Mouse (Mus musculus) frontal cortex, postnatal 10 days (tissue): ENCODE results near the gene Ece1.
"Not testable (repeated sequence)": the region's sequence is repeated elsewhere in the genome, so short reads cannot be mapped to it uniquely, and the experiment has no call there.

Experiments used
- DNase-seq, 2 experiments: peaks; one replicate each; pipeline ENCODE4 v3.0.0; 2022; ENCODE audit warnings: low spot score in 2 of 2, mixed read lengths in 1 of 2

The Ece1 gene

GRCm38 (mm10) chr4:137941131-137941844 lies 79.3 kb downstream of the Ece1 start:
- DNase-seq = no peak

GRCm38 (mm10) chr4:137941871-137942781 lies 80.1 kb downstream of the Ece1 start:
- DNase-seq = no peak

- DNase-seq = no peak
These were observed 80.9 kb downstream of the Ece1 start for GRCm38 (mm10) chr4:137942782-137943486.

GRCm38 (mm10) chr4:137943540-137943939 lies 81.5 kb downstream of the Ece1 start:
- DNase-seq = no peak

- no peak for DNase-seq
These were observed 83.3 kb downstream of the Ece1 start for GRCm38 (mm10) chr4:137945376-137945775.

- no peak for DNase-seq
These were observed 84.4 kb downstream of the Ece1 start for GRCm38 (mm10) chr4:137946419-137946818.

GRCm38 (mm10) chr4:137952840-137953239 lies 90.8 kb downstream of the Ece1 start:
- DNase-seq = peak in 1 of 2 experiments; percentile 65

- no peak for DNase-seq
These were observed 92.1 kb downstream of the Ece1 start for GRCm38 (mm10) chr4:137954184-137954583.

- no peak for DNase-seq
These were observed 92.9 kb downstream of the Ece1 start for GRCm38 (mm10) chr4:137954926-137955396.

GRCm38 (mm10) chr4:137956260-137956659 lies 94.2 kb downstream of the Ece1 start:
- DNase-seq = no peak

GRCm38 (mm10) chr4:137959889-137960665 lies 98.0 kb downstream of the Ece1 start:
- no peak for DNase-seq

- no peak for DNase-seq
These were observed 98.7 kb downstream of the Ece1 start for GRCm38 (mm10) chr4:137960757-137961156.

GRCm38 (mm10) chr4:137962643-137963350 lies 100.8 kb downstream of the Ece1 start:
- DNase-seq = no peak

GRCm38 (mm10) chr4:137963431-137963830 lies 101.4 kb downstream of the Ece1 start:
- DNase-seq = no peak

GRCm38 (mm10) chr4:137963881-137964584 lies 102.0 kb downstream of the Ece1 start:
- DNase-seq = peak; percentile 74

- DNase-seq = no peak
These were observed 102.5 kb downstream of the Ece1 start for GRCm38 (mm10) chr4:137964585-137964930.

- peak; percentile 52 to 65 for DNase-seq
These were observed 106.2 kb downstream of the Ece1 start for GRCm38 (mm10) chr4:137968203-137968602.

GRCm38 (mm10) chr4:137970623-137971199 lies 108.7 kb downstream of the Ece1 start:
- DNase-seq = not testable (repeated sequence)

GRCm38 (mm10) chr4:137974856-137975432 lies 112.9 kb downstream of the Ece1 start:
- DNase-seq = not testable (repeated sequence)
